In genomic region chr13:37599679-37600078, GRCm38 (mm10) we compare ENCODE assay signal across 23 mouse cellular contexts.
DNase-seq lines count a peak whose midpoint lies in the region; ATAC-seq and TF ChIP-seq lines count a peak whose summit lies in the region.
"Had no signal": no experiment of that assay in that cellular context is flagged by ENCODE, and none has a peak within 500 bp of the region (broad histone marks: within the 10 kb centered on the region; RNA-seq: fewer than 3 reads in every experiment).

No protein-coding gene starts in this region.

- ATAC-seq in liver, postnatal 0 days, result no peak
- ATAC-seq in liver, embryonic 11.5 days (replicated peaks; ENCODE audit: low FRiP score), result no peak
- ATAC-seq: activated CD4-positive, CD25-positive, alpha-beta regulatory T cell, adult 4 months; CD4-positive, CD25-positive, alpha-beta regulatory T cell, adult 4 months; forebrain, embryonic 13.5 days; Patski had no signal

- no peak overlapping the region for H3K4me3 ChIP-seq in kidney, adult 2 months (ENCODE audit: insufficient read depth, low read depth, low read length)
- no peak overlapping the region for H3K4me3 ChIP-seq in liver, postnatal 0 days (ENCODE audit: low read depth, low read length)
- no peak overlapping the region for H3K4me3 ChIP-seq in liver, embryonic 11.5 days (ENCODE audit: low read depth, low read length)
- H3K4me3 ChIP-seq: embryonic facial prominence, embryonic 10.5 days; embryonic facial prominence, embryonic 12.5 days; forebrain, embryonic 13.5 days had no signal

- H3K36me3 ChIP-seq in kidney, adult 2 months (ENCODE audit: control insufficient read depth, insufficient read depth, low read length), result no peaks in the 10 kb centered on the region
- H3K36me3 ChIP-seq in liver, postnatal 0 days (replicated peaks; ENCODE audit: insufficient read depth, low read length), result no peaks in the 10 kb centered on the region
- no peaks in the 10 kb centered on the region for H3K36me3 ChIP-seq in liver, embryonic 11.5 days (ENCODE audit: control insufficient read depth, insufficient read depth, low read length)
- H3K36me3 ChIP-seq: embryonic facial prominence, embryonic 10.5 days; embryonic facial prominence, embryonic 12.5 days; G1E had no signal

- peak; percentile 47 for DNase-seq in kidney, adult 2 months
- no peak for DNase-seq in kidney, adult 18-20 months
- peak; percentile 36 for DNase-seq in kidney, postnatal 36 days
- DNase-seq in kidney, postnatal 10 days, result no peak
- no peak for DNase-seq in liver, postnatal 0 days
- no peak for DNase-seq in liver, embryonic 11.5 days (ENCODE audit: low spot score)
- no peak for DNase-seq in retina, postnatal 1 day
- DNase-seq: adrenal gland, adult 8-10 months; adrenal gland, postnatal 14 days; adrenal gland, postnatal 36 days; cerebellum, adult 11-12 months; cerebellum, adult 2 months; cerebellum, adult 9-10 months; cerebellum, postnatal 10 days; cerebellum, postnatal 25 days had no signal

- WGBS in kidney, adult 2 months, result 69% methylated on average over 1 of the region's 1 CpGs
- WGBS in liver, postnatal 0 days (ENCODE audit: insufficient replicate concordance), result 78% methylated on average over 1 of the region's 1 CpGs
- WGBS in liver, embryonic 11.5 days, result 75% methylated on average over 1 of the region's 1 CpGs

- no peak overlapping the region for H3K9ac ChIP-seq in liver, postnatal 0 days (replicated peaks)
- no peak overlapping the region for H3K9ac ChIP-seq in liver, embryonic 11.5 days (ENCODE audit: low read depth, low read length)
- H3K9ac ChIP-seq: embryonic facial prominence, embryonic 12.5 days; forebrain, embryonic 13.5 days had no signal

- peaks cover 8% of the 10 kb centered on the region; the same call in 1 of the 2 replicates for H3K4me1 ChIP-seq in kidney, adult 2 months (ENCODE audit: control insufficient read depth, insufficient read depth, low read length)
- H3K4me1 ChIP-seq in liver, postnatal 0 days (ENCODE audit: insufficient read depth), result peaks cover 22% of the 10 kb centered on the region
- peaks cover 10% of the 10 kb centered on the region for H3K4me1 ChIP-seq in liver, embryonic 11.5 days (replicated peaks; ENCODE audit: control insufficient read depth, insufficient read depth, low read length)
- H3K4me1 ChIP-seq: forebrain, embryonic 13.5 days had no signal

- H3K9me3 ChIP-seq in liver, postnatal 0 days (ENCODE audit: low read length), result no peaks in the 10 kb centered on the region
- no peaks in the 10 kb centered on the region for H3K9me3 ChIP-seq in liver, embryonic 11.5 days (ENCODE audit: control insufficient read depth, low read length)
- H3K9me3 ChIP-seq: embryonic facial prominence, embryonic 10.5 days; embryonic facial prominence, embryonic 12.5 days; forebrain, embryonic 13.5 days; G1E had no signal

- H3K27ac ChIP-seq in kidney, adult 2 months (ENCODE audit: insufficient read depth, low read depth, low read length), result peak overlapping the region; percentile 81; the same call in 1 of the 2 replicates
- H3K27ac ChIP-seq in liver, postnatal 0 days (ENCODE audit: low read depth), result peak overlapping the region; percentile 40
- H3K27ac ChIP-seq in liver, embryonic 11.5 days (ENCODE audit: low read depth, low read length), result no peak overlapping the region
- H3K27ac ChIP-seq: embryonic facial prominence, embryonic 10.5 days; embryonic facial prominence, embryonic 12.5 days; forebrain, embryonic 13.5 days had no signal

- no peak for TF ChIP-seq EP300 in liver, postnatal 0 days (IDR thresholded peaks at IDR 0.05; ENCODE audit: low read depth)

- TF ChIP-seq POLR2A in kidney, adult 2 months (IDR thresholded peaks at IDR 0.05; ENCODE audit: low read depth, low read length), result no peak

- H3K27me3 ChIP-seq in kidney, adult 2 months (replicated peaks; ENCODE audit: control insufficient read depth, insufficient read depth, low read length), result no peaks in the 10 kb centered on the region
- no peaks in the 10 kb centered on the region for H3K27me3 ChIP-seq in liver, postnatal 0 days (ENCODE audit: insufficient read depth, low read length)
- no peaks in the 10 kb centered on the region for H3K27me3 ChIP-seq in liver, embryonic 11.5 days (replicated peaks; ENCODE audit: control insufficient read depth, insufficient read depth, low read length)
- H3K27me3 ChIP-seq: CH12.LX; embryonic facial prominence, embryonic 12.5 days; forebrain, embryonic 13.5 days; Patski had no signal

- TF ChIP-seq CTCF in kidney, adult 2 months (conservative IDR thresholded peaks at IDR 0.05; ENCODE audit: insufficient read depth, insufficient read length, low read depth, low read length), result no peak
- no peak for TF ChIP-seq CTCF in liver, postnatal 0 days (IDR thresholded peaks at IDR 0.05; ENCODE audit: low read depth)

- H3K4me2 ChIP-seq in liver, postnatal 0 days (ENCODE audit: low read depth, low read length), result no peak overlapping the region
- H3K4me2 ChIP-seq in liver, embryonic 11.5 days, result no peak overlapping the region
- H3K4me2 ChIP-seq: embryonic facial prominence, embryonic 12.5 days; forebrain, embryonic 13.5 days had no signal

Comparison
In these comparisons a context has a peak if more than half of its experiments do, and no peak if none do; other contexts are left out.
1. DNase-seq: peak in kidney, adult 2 months (single experiment) and kidney, postnatal 36 days (2 of 2); none in kidney, adult 18-20 months (single experiment), kidney, postnatal 10 days (single experiment), liver, postnatal 0 days (single experiment), liver, embryonic 11.5 days (single experiment) and retina, postnatal 1 day (single experiment).